Mouse (Mus musculus) liver, embryonic 11.5 days (tissue): Measurements from ENCODE around the gene Klhl36. TPM values are rescaled to one million over a fixed set of nuclear protein-coding genes. Genes with fewer than 3 reads are reported as not detected.
"Not testable (repeated sequence)": the region's sequence is repeated elsewhere in the genome, so short reads cannot be mapped to it uniquely, and the experiment has no call there.

Experiments
- ATAC-seq: fragments of 200-750 bp; cut with Nextera tagmentation; replicated peaks from 2 replicates; pipeline ENCODE4 v1.8.0; 2017; ENCODE audit warnings: moderate number of reproducible peaks, mild to moderate bottlenecking, moderate TSS enrichment, moderate library complexity; ENCODE audit not compliant: low FRiP score
- DNase-seq: peaks from one replicate; pipeline ENCODE4 v3.0.0-alpha.2; 2017; ENCODE audit warnings: low spot score
- H3K27ac ChIP-seq: fragments of 300-500 bp; sonication (generic); 2 replicates; pipeline ENCODE4 v1.5.1; 2014; ENCODE audit warnings: mild to moderate bottlenecking, low read depth, low read length, control low read depth
- H3K27me3 ChIP-seq: fragments of 300-500 bp; sonication (generic); replicated peaks from 2 replicates; pipeline ENCODE4 v1.6.1; 2014; ENCODE audit warnings: low read length, mixed read lengths; ENCODE audit not compliant: control insufficient read depth, insufficient read depth
- H3K36me3 ChIP-seq: fragments of 300-500 bp; sonication (generic); 2 replicates; pipeline ENCODE4 v1.6.1; 2014; ENCODE audit warnings: mild to moderate bottlenecking, low read length, moderate library complexity, mixed read lengths; ENCODE audit not compliant: control insufficient read depth, insufficient read depth
- H3K4me1 ChIP-seq: fragments of 300-500 bp; sonication (generic); replicated peaks from 2 replicates; pipeline ENCODE4 v1.6.1; 2014; ENCODE audit warnings: low read length, mixed read lengths; ENCODE audit not compliant: control insufficient read depth, insufficient read depth
- H3K4me2 ChIP-seq: fragments of 300-500 bp; sonication (generic); 2 replicates; pipeline ENCODE4 v1.6.1; 2014; ENCODE audit warnings: mild to moderate bottlenecking, control low read depth, moderate library complexity
- H3K4me3 ChIP-seq: fragments of 300-500 bp; sonication (generic); 2 replicates; pipeline ENCODE4 v1.5.1; 2014; ENCODE audit warnings: low read depth, low read length, control low read depth
- H3K9ac ChIP-seq: fragments of 300-500 bp; sonication (generic); 2 replicates; pipeline ENCODE4 v1.6.1; 2014; ENCODE audit warnings: low read depth, low read length, control low read depth
- H3K9me3 ChIP-seq: fragments of 300-500 bp; sonication (generic); 2 replicates; pipeline ENCODE4 v1.6.1; 2016; ENCODE audit warnings: low read length, inconsistent platforms, mixed read lengths; ENCODE audit not compliant: control insufficient read depth
- WGBS: fragments of 180-500 bp; shearing (Covaris S2); extraction: QIAGEN DNeasy Blood & Tissue Kit; methylation state at CpG from one replicate; pipeline ENCODE4 v1.1.7; 2014; 5-methylcytosine and 5-hydroxymethylcytosine counted together
- polyA plus RNA-seq: library from polyadenylated mRNA; unstranded; fragments of >200 nt; fragmentation: Nextera tagmentation; extraction: Ambion mirVana; gene quantifications from 2 replicates; pipeline ENCODE4 v1.2.1, GENCODE M21; 2014

Klhl36 gene
- polyA plus RNA-seq, 1 experiment from 2014 or later = 9.1 TPM

DNA sequence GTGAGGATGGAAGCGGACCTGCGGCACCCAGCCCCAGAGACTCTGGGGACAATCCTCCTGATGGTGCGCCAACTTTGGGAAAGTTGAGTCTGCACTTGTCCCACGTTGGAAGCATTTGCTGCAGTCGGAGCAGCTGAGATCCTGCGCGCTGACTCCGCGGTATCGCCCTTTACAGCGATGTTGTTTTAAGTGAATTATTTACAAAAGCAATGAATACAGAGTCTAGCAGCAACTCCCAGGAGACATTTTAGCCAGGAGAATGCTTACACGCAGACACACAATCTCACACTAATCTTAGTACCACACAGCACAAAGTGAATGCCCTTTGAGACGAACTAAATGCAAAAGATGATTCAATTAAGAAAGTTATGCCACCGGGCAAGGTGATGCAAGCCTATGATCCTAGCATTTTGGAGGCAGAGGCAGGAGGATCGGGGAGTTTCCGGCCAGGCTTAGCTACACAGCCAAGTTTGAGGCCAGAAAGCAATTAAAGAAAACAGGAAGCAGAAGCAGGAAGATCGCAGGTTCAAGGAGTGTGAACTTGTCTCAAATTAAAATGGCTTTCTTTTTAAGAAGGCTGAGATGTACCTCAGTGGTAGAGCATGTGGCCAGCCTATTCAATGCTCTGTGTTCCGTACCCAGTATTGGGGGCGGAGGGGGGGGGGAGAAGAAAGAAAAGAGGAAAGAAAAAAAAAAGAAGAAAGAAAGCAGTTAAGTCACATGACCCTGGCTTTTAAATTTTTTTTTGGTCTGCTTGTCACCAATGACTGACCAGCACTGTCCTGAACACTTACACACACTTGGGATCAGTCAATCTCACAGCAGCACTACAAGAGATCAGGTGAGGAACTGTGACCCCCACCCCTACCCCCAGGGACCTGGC, 23.7 kb upstream of the Klhl36 start:
- ATAC-seq (no peak), DNase-seq (no peak)
- Histone ChIP-seq H3K9me3 (no peaks in the 10 kb centered on the region), H3K4me3 (peak overlapping the region; percentile 69), H3K4me1 (peaks cover 55% of the 10 kb centered on the region), H3K27ac (peak overlapping the region; percentile 34; the same call in 1 of the 2 replicates), H3K9ac (peak overlapping the region; percentile 76; the same call in 1 of the 2 replicates), H3K27me3 (no peaks in the 10 kb centered on the region; the same call in 1 of the 2 replicates), H3K4me2 (peak overlapping the region; percentile 81), H3K36me3 (peaks cover 3% of the 10 kb centered on the region)
- 48% methylated on average over 19 of the region's 19 CpGs for WGBS

DNA sequence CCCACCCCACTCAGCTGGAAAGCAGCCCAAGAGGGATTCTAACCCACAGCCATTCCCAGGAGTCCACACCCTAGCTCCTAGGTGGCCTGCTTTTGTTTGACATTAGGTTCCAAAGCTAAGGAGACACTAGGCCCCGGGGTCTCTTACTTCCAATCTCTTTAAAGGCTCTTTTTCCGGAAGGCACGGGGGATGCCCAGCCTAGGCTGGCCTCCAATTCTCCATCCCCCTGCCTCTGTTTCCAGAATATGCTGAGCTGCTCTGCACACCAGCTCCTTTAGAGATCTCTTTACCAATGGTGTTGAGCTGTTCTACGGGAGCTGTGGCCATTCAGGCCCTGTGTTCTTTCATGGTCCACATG, 23.1 kb upstream of the Klhl36 start:
- peaks cover 3% of the 10 kb centered on the region for H3K36me3 ChIP-seq
- peaks cover 50% of the 10 kb centered on the region for H3K4me1 ChIP-seq
- 69% methylated on average over 4 of the region's 4 CpGs for WGBS
- no peaks in the 10 kb centered on the region; the same call in 1 of the 2 replicates for H3K27me3 ChIP-seq
- no peak for ATAC-seq
- H3K9ac ChIP-seq = peak overlapping the region; percentile 76; the same call in 1 of the 2 replicates
- H3K27ac ChIP-seq = no peak overlapping the region
- H3K9me3 ChIP-seq = no peaks in the 10 kb centered on the region
- DNase-seq = no peak
- H3K4me3 ChIP-seq = peak overlapping the region; percentile 69
- H3K4me2 ChIP-seq = peak overlapping the region; percentile 81

DNA sequence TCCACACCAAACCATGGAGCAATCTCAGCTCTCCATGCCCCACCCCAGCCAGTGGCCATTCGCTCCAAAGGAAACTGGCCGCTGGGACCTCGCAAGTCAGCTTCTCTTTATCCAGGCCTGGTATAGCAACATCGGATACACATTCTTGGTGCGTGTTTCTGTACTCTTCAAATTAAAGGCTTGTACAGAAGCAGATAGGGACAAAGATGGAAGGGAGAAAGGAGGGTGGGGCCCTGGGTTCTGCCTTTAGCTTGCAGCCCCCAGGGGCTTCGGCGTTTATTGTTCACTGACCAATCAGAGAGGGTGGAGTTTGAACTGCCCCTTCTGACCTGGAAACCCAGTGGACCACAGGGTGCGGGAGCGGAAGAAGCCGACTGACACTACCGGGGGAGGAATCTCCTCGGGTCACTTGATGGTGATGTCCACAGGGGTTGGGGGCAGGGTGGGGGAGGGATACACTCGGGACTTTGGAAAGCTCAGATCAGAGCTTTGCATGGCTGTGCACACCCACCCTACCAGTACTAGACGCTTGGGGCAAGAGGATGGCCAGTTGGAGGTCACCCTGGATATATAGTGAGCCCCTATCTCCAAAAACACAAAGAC, 22.5 kb upstream of the Klhl36 start:
- no peak for DNase-seq

DNA sequence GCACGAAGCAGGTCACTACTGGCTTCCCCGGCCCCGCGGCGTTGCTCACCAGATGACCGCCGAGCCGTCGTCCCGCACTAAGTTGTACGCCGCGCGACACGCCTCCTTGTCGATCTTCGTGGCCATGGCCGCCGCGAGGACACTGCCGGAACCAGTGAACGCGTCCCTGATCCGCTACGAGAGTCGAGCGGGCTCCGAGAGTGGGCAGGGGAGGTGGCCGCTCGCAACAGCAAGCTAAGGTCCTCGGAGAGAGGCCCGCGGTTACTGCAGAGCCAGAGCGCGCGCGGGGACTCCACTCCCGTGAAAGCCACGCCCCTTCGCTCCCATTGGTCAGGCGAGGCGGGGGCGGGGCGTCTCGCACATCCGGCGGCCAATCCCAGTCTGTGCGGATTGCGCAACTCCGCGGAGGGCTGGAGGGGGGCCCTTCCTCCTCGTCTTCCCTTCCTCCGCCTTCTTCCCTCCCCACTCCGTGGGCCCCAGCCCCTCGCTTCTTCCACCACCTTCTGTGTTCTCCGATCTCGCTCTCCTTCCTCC, 21.7 kb upstream of the Klhl36 start, which contains the start of gene Cotl1:
TSS of gene Cotl1 (minus strand) at position 270 of the 534 bp plus-strand sequence.
- peak within 1 kb of the TSS; percentile 69 for H3K4me3 ChIP-seq
- no peaks in the 10 kb centered on the region for H3K9me3 ChIP-seq
- peak within 1 kb of the TSS; percentile 60 for H3K27ac ChIP-seq
- peak within 1 kb of the TSS; percentile 76 for H3K9ac ChIP-seq
- H3K27me3 ChIP-seq = no peaks in the 10 kb centered on the region; the same call in none of the 2 replicates
- peak within 1 kb of the TSS; percentile 81 for H3K4me2 ChIP-seq
- H3K36me3 ChIP-seq = no peaks in the 10 kb centered on the region; the same call in 1 of the 2 replicates
- DNase-seq (peak; percentile 96), ATAC-seq (peak; percentile 91)
- H3K4me1 ChIP-seq = peaks cover 40% of the 10 kb centered on the region
- WGBS = under 1% methylated on average over 57 of the region's 57 CpGs

More for the DNA sequence above, 22.5 kb upstream of the Klhl36 start:
- H3K36me3 ChIP-seq = peaks cover 3% of the 10 kb centered on the region
- no peaks in the 10 kb centered on the region for H3K9me3 ChIP-seq
- WGBS = 19% methylated on average over 14 of the region's 14 CpGs
- H3K4me1 ChIP-seq = peaks cover 44% of the 10 kb centered on the region
- peak overlapping the region; percentile 69 for H3K4me3 ChIP-seq
- peak overlapping the region; percentile 81 for H3K4me2 ChIP-seq
- ATAC-seq = no peak
- no peaks in the 10 kb centered on the region; the same call in 1 of the 2 replicates for H3K27me3 ChIP-seq
- H3K27ac ChIP-seq = peak overlapping the region; percentile 20; the same call in 1 of the 2 replicates
- peak overlapping the region; percentile 76 for H3K9ac ChIP-seq

DNA sequence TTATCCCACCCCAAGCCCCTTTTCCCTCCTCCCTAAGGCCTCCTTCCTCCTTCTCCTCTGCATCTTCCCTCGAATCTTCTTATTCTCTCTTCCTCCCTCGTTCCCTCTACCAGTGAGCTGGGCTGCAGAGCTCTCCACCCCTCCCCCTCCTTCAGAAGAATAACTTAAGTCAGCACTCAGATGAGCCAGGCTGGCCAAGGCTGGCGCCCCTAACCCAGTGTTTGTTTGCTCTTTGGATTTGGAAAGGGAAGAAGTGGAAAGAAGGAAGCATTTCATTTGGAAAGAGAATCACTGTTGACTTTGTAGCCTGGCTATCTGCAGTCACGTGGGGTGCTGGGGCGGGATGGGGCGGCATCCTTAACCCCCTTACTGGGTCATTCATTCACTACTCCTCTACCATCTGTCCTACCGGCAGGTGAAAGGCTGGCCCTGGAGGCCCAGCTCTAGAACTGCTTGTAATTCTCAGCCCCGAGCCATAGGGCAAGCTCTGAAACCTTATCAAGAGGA, 21.1 kb upstream of the Klhl36 start:
- Histone ChIP-seq H3K9me3 (no peaks in the 10 kb centered on the region), H3K4me3 (peak overlapping the region; percentile 69), H3K27me3 (no peaks in the 10 kb centered on the region; the same call in none of the 2 replicates), H3K36me3 (no peaks in the 10 kb centered on the region), H3K27ac (peak overlapping the region; percentile 60; the same call in 1 of the 2 replicates), H3K9ac (peak overlapping the region; percentile 54; the same call in 1 of the 2 replicates), H3K4me1 (peaks cover 40% of the 10 kb centered on the region), H3K4me2 (peak overlapping the region; percentile 81)
- DNase-seq (peak; percentile 64), ATAC-seq (peak; percentile 27)
- 14% methylated on average over 8 of the region's 8 CpGs for WGBS

DNA sequence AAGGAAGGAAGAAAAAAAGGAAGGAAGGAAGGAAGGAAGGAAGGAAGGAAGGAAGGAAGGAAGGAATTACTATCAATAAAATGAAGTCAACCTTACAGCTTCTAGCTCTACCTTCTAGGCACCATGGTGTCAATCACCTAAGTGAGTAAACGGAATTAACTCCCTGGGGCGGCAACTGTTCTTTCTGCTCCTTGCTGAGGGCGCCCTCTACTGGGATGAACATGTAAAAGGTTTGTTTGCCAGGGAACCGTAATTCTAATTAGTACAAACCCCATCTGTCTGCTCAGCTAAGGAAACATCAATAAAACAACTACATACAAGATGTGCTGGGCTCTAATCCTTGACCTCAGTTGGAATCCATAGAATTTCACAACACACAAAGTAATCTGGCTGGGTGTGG, 18.6 kb upstream of the Klhl36 start:
- no peaks in the 10 kb centered on the region for H3K36me3 ChIP-seq
- under 1% methylated on average over 4 of the region's 4 CpGs for WGBS

DNA sequence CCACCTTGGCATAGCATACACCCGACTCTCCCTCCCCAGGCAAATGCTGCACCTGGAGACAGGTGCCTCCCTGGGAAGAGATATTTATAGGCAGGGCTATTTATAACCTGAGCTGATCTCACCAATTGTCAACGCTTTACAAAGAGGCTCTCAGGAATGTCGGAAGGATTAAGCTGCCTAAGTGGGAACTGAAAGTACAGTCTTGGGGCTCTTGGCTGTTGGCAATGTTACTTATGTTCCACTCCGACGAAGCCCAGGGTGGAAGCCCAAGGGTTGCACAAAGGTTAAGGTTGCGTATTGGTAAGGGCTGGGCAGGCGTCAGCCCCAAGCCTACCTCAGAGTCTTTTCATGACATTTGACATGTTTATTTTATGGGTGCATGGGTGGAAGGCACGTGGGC, 17.5 kb upstream of the Klhl36 start:
- DNase-seq (no peak), ATAC-seq (no peak)
- Histone ChIP-seq H3K27ac (no peak overlapping the region), H3K27me3 (no peaks in the 10 kb centered on the region; the same call in 1 of the 2 replicates), H3K4me3 (no peak overlapping the region), H3K9ac (no peak overlapping the region), H3K9me3 (no peaks in the 10 kb centered on the region; the same call in 1 of the 2 replicates), H3K36me3 (no peaks in the 10 kb centered on the region), H3K4me1 (peaks cover 13% of the 10 kb centered on the region), H3K4me2 (no peak overlapping the region)
- 45% methylated on average over 8 of the region's 8 CpGs for WGBS

More for the DNA sequence above, 18.6 kb upstream of the Klhl36 start:
- Histone ChIP-seq H3K4me3 (no peak overlapping the region), H3K9me3 (no peaks in the 10 kb centered on the region), H3K27me3 (no peaks in the 10 kb centered on the region; the same call in 1 of the 2 replicates), H3K9ac (no peak overlapping the region), H3K4me2 (no peak overlapping the region), H3K4me1 (peaks cover 24% of the 10 kb centered on the region), H3K27ac (no peak overlapping the region)
- DNase-seq (no peak), ATAC-seq (no peak)

DNA sequence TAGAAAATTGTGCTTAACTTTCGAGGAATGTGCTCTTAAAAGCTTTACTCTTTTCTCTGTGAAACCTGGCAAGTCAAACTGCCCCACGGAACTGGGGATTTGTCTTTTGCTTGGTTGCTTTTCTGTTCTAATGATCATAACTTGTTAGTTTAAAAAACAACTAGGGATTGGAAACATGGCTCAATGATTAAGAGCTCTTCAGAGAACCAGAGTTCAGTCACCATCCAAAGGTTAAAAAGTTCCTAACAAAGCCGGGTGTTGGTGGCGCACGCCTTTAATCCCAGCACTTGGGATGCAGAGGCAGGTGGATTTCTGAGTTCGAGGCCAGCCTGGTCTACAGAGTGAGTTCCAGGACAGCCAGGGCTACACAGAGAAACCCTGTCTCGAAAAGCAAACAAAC, 16.3 kb upstream of the Klhl36 start:
- not testable (repeated sequence) for ATAC-seq, H3K4me1 ChIP-seq, H3K4me3 ChIP-seq, H3K36me3 ChIP-seq, H3K9me3 ChIP-seq, H3K4me2 ChIP-seq, H3K9ac ChIP-seq, DNase-seq, H3K27ac ChIP-seq, H3K27me3 ChIP-seq
- WGBS = 72% methylated on average over 7 of the region's 7 CpGs
